Mouse (Mus musculus): ENCODE results near the gene Olfr1012.
"Not testable (repeated sequence)": the region's sequence is repeated elsewhere in the genome, so short reads cannot be mapped to it uniquely, and the experiment has no call there.

Gene Olfr1012

DNA sequence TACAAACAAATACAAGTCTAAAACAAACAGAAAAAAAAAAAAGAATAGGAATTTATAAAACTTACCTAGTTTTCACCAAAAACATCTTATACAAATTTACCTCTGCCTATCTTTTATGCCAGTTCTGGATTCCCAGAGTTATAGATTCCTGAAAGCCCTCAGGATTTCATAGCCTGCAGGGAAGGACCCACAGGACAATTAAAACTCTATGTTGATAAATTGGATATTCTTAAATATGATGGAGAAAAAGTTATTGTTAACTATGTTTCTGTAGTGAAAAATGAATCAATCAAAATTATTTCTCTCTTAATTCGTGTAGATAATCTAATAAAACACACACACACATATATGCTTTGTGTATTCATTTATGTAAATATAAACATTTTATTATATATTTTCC, at the start of gene Olfr1012:
Gene Olfr1012 (minus strand): TSS at position 101 of the 400 bp plus-strand sequence.
- no peak for DNase-seq

DNA sequence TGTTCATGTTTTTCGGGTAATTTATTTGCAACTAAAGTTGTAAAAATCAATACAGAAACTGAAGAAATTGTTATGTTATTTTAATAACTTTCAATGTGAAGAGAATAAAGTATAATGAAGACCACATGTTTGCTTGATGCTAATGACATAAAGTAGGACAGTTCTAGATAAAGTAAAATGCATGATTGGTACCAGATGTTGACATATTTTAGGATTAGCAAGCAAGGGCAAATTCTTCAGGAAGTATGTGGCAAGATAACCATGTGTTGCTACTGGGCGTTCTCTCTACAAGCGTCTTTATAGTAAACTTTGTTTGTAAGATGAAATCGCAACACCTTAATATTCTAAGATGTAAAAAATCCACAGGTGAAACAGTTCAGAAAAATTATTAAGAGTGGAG, 41.9 kb upstream of the Olfr1012 start:
- DNase-seq = no peak

DNA sequence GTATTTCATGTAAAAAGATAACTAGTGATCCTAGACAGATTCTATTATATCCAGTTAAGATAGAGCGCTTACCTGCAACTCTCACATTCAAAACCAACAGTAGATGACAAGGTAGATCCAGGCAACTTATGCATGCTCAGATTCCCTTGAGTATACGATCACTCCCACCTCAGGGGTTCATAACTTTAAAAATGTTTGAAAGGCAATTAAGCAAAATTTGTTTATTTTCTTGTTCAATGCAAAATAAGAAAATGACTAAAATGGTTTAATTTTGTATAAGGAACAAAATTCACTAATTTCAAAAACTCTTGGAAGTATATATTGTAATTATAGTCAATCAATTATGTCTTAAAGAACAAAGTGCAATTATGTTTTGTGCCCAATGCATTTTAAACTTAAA, 39.9 kb upstream of the Olfr1012 start, which contains the start of gene Olfr1016:
Gene Olfr1016 (minus strand): TSS at position 101 of the 400 bp plus-strand sequence.
- no peak for DNase-seq

GRCm38 (mm10) chr2:85792331-85792730, 29.8 kb upstream of the Olfr1012 start:
- DNase-seq = no peak

DNA sequence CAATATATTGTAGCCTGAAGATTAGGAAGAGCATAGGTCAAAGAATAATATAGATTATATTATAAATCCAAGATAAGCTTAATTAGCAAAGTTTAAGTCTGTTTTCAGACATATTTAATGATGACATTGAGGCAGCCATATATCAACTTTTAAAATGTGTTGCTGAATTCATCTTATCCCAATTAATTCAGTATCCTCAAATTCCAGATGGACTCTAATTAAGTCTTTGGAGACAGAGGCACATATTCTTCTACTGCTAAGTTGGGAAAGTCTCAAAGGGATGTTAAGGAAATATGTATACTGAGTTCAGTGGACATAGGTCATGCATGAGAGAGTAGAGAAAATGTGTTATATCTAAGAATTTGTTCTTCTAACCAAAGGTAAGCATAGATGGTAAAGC, 19.2 kb upstream of the Olfr1012 start, which contains the start of gene Olfr1015:
Gene Olfr1015 (plus strand): TSS at position 301 of the 400 bp plus-strand sequence.
- no peak for DNase-seq

DNA sequence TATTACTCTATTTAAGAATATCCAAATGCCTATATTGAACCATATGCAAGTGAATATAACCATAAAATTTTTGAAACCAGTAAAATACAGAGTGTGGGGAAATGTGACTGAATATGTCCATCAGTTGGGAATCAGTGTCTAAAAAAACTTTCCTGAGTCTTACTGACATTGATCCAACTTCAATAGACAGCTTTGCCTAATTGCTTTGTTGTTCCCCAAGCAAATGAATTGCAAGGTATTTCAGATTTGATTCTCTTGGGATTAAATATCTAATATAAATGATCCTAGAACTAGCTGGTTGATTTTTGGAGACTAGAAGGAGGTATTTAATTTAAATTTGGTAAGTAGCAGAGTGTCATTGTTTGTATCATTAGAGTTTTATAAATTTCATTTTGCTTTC, 9.8 kb upstream of the Olfr1012 start, which contains the start of gene Olfr1014:
Gene Olfr1014 (plus strand): TSS at position 301 of the 400 bp plus-strand sequence.
- no peak for DNase-seq

GRCm38 (mm10) chr2:85766798-85767197, 4.2 kb upstream of the Olfr1012 start, which contains the start of gene Olfr1013:
Gene Olfr1013 (plus strand): TSS chr2:85767098.
- DNase-seq = no peak

DNA sequence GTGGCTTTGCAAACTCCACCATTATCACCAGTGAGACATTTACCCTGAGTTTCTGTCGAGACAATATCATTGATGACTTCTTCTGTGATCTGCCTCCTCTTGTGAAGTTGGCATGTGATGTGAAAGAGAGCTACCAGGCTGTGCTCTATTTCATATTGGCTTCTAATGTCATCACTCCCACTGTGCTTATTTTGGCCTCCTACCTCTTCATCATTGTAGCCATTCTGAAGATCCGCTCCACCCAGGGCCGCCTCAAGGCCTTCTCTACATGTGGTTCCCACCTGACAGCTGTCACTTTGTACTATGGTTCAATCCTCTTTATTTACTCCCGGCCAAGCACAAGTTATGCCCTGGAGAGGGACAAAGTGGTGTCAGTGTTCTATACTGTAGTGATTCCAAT, 8.7 kb downstream of the Olfr1012 start:
- no peak for DNase-seq

GRCm38 (mm10) chr2:85725793-85726192, 36.8 kb downstream of the Olfr1012 start:
- no peak for DNase-seq

- DNase-seq = no peak
Observed at GRCm38 (mm10) chr2:85715119-85715518, 47.4 kb downstream of the Olfr1012 start, which contains the start of gene Olfr1009. Gene Olfr1009 (plus strand): TSS chr2:85715419.

- no peak for DNase-seq
Observed at GRCm38 (mm10) chr2:85711159-85711558, 51.4 kb downstream of the Olfr1012 start.

DNA sequence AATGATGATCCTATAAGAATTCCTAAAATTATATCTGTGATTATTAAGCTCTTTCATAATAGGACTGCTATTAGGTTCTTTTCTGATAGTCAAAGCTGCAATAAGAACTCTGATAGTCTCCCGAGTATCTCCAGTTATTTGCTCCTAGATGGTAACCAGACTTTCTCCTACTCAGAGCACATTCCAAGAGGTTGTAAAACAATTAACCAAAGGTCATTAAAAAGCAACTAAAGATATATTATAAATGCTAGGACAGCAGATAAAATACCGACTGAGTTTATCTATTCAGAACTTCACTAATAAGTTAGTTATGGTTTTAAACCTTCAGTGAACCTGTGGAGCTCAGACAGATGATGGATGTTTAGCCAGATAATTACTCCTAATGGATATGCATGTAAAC, 51.9 kb downstream of the Olfr1012 start:
- not testable (repeated sequence) for DNase-seq
